Mouse (Mus musculus) liver, embryonic 14.5 days (tissue): ENCODE results near the gene Mfsd4b5.

Experiments used
- CTCF ChIP-seq: IDR thresholded peaks from 2 replicates; pipeline ENCODE4 v1.5.1; 2016; ENCODE audit warnings: antibody characterized with exemption, low read depth, control low read depth
- EP300 ChIP-seq: IDR thresholded peaks from 2 replicates; pipeline ENCODE4 v1.6.1; 2016; ENCODE audit warnings: antibody characterized with exemption, low read depth

- no peak for TF ChIP-seq CTCF
- TF ChIP-seq EP300 = no peak
These were observed 44.3 kb upstream of the Mfsd4b5 start for GRCm38 (mm10) chr10:40030716-40031115.
